Mouse (Mus musculus): ENCODE measurements at regions not wholly inside any gene's neighbourhood (a gene's known extent, or its start where the extent isn't known, plus 50 kb on each side); places are given as distances from the start of the nearest gene placed in this dataset.

- DNase-seq (ENCODE audit: low spot score in 2 of 2): peak; percentile 40 to 75
Observed at GRCm38 (mm10) chr7:72362690-72363089, 56.3 kb upstream of the Mctp2 start.

- no peak for DNase-seq (ENCODE audit: low spot score in 2 of 2)
Observed at GRCm38 (mm10) chr7:72391323-72391722, 84.9 kb upstream of the Mctp2 start.

- DNase-seq (ENCODE audit: low spot score in 2 of 2): peak; percentile 12 to 20
Observed at GRCm38 (mm10) chr7:72400056-72400455, 93.6 kb upstream of the Mctp2 start.

GRCm38 (mm10) chr7:72406131-72406530 is 99.7 kb upstream of the Mctp2 start:
- no peak for DNase-seq (ENCODE audit: low spot score in 2 of 2)

GRCm38 (mm10) chr7:72408409-72408986 is 102.1 kb upstream of the Mctp2 start:
- no peak for DNase-seq (ENCODE audit: low spot score in 2 of 2)

GRCm38 (mm10) chr7:72438552-72438951 is 132.1 kb upstream of the Mctp2 start:
- no peak for DNase-seq (ENCODE audit: low spot score in 2 of 2)

GRCm38 (mm10) chr7:72442001-72442400 is 135.6 kb upstream of the Mctp2 start:
- DNase-seq (ENCODE audit: low spot score in 2 of 2): peak in 1 of 2 experiments; percentile 20

- no peak for DNase-seq (ENCODE audit: low spot score in 2 of 2)
Observed at GRCm38 (mm10) chr7:72444016-72444415, 137.6 kb upstream of the Mctp2 start.

- no peak for DNase-seq (ENCODE audit: low spot score in 2 of 2)
Observed at GRCm38 (mm10) chr7:72444792-72445191, 138.4 kb upstream of the Mctp2 start.

- DNase-seq (ENCODE audit: low spot score in 2 of 2): no peak
Observed at GRCm38 (mm10) chr7:72446911-72447310, 140.5 kb upstream of the Mctp2 start.

GRCm38 (mm10) chr7:72462978-72463377 is 156.6 kb upstream of the Mctp2 start:
- no peak for DNase-seq (ENCODE audit: low spot score in 2 of 2)

GRCm38 (mm10) chr7:72464658-72465057 is 158.2 kb upstream of the Mctp2 start:
- no peak for DNase-seq (ENCODE audit: low spot score in 2 of 2)

GRCm38 (mm10) chr7:72469691-72470090 is 163.3 kb upstream of the Mctp2 start:
- DNase-seq (ENCODE audit: low spot score in 2 of 2): no peak

- DNase-seq (ENCODE audit: low spot score in 2 of 2): no peak
Observed at GRCm38 (mm10) chr7:72474751-72475150, 168.3 kb upstream of the Mctp2 start.

- no peak for DNase-seq (ENCODE audit: low spot score in 2 of 2)
Observed at GRCm38 (mm10) chr7:72478936-72479335, 172.5 kb upstream of the Mctp2 start.

- no peak for DNase-seq (ENCODE audit: low spot score in 2 of 2)
Observed at GRCm38 (mm10) chr7:72481275-72481674, 174.9 kb upstream of the Mctp2 start.

GRCm38 (mm10) chr7:72490161-72490560 is 183.8 kb upstream of the Mctp2 start:
- DNase-seq (ENCODE audit: low spot score in 2 of 2): no peak

- no peak for DNase-seq (ENCODE audit: low spot score in 2 of 2)
Observed at GRCm38 (mm10) chr7:72493292-72493691, 186.9 kb upstream of the Mctp2 start.

GRCm38 (mm10) chr7:72496933-72497631 is 190.7 kb upstream of the Mctp2 start:
- peak in 1 of 2 experiments; percentile 34 for DNase-seq (ENCODE audit: low spot score in 2 of 2)

- peak; percentile 24 to 55 for DNase-seq (ENCODE audit: low spot score in 2 of 2)
Observed at GRCm38 (mm10) chr7:72498562-72499230, 192.3 kb upstream of the Mctp2 start.

GRCm38 (mm10) chr7:72499788-72500187 is 193.4 kb upstream of the Mctp2 start:
- no peak for DNase-seq (ENCODE audit: low spot score in 2 of 2)

GRCm38 (mm10) chr7:72500190-72500589 is 193.8 kb upstream of the Mctp2 start:
- no peak for DNase-seq (ENCODE audit: low spot score in 2 of 2)

GRCm38 (mm10) chr7:72500996-72501395 is 194.6 kb upstream of the Mctp2 start:
- no peak for DNase-seq (ENCODE audit: low spot score in 2 of 2)

Measured in urinary bladder, adult 18-20 months (tissue).